Mouse (Mus musculus) C3H10T1/2 (cell line): Measurements from ENCODE around the gene Gm17555. TPM values are rescaled to one million over a fixed set of nuclear protein-coding genes. Genes with fewer than 3 reads are reported as not detected.

ENCODE experiments used
- polyA plus RNA-seq, 2 experiments: library from polyadenylated mRNA; unstranded; fragments of >200 nt; fragmentation: generic; extraction: Trizol; gene quantifications; one replicate each; pipeline ENCODE4 v1.2.1; 2012; ENCODE audit warnings: missing spikeins in 2 of 2

Gm17555 gene
- not detected for polyA plus RNA-seq

DNA sequence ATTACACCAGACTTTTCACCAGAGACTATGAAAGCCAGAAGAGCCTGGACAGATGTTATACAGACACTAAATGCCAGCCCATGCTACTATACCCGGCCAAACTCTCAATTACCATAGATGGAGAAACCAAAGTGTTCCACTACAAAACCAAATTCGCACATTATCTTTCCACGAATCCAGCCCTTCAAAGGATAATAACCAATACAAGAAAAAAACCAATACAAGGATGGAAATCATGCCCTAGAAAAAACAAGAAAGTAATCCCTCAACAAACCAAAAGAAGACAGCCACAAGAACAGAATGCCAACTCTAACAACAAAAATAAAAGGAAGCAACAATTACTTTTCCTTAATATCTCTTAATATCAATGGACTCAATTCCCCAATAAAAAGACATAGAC, at the start of gene Gm17555:
Gene Gm17555, plus strand, starts transcription at position 301 of the 400 bp plus-strand sequence.

Other genes starting within 250 kb of the Gm17555 start
- 10 to 100 TPM in 1 of 2 experiments, 1 to 10 TPM in 1; 2.4 to 25.5 TPM for gene Fgf7, start 180.4 kb upstream of the Gm17555 start, polyA plus RNA-seq
- not detected for gene Fam227b, start 63.1 kb upstream of the Gm17555 start, polyA plus RNA-seq
- gene Dtwd1, start 63.0 kb upstream of the Gm17555 start, polyA plus RNA-seq: 1 to 10 TPM; 3.8 to 9.5 TPM